Mouse (Mus musculus) liver, postnatal 0 days (tissue): Measurements from ENCODE around the gene Lrrc47. TPM values are rescaled to one million over a fixed set of nuclear protein-coding genes. Genes with fewer than 3 reads are reported as not detected.

Source experiments
- ATAC-seq: fragments of 200-750 bp; cut with Nextera tagmentation; 2 replicates; pipeline ENCODE4 v1.8.0; 2017; ENCODE audit warnings: mild to moderate bottlenecking, moderate library complexity
- DNase-seq: peaks from one replicate; pipeline ENCODE4 v3.0.0-alpha.2; 2016
- H3K27ac ChIP-seq: fragments of 300-500 bp; sonication (generic); 2 replicates; pipeline ENCODE4 v1.5.1; 2014; ENCODE audit warnings: antibody characterized with exemption, moderate library complexity, mild to moderate bottlenecking, low read depth
- H3K27me3 ChIP-seq: fragments of 300-500 bp; sonication (generic); 2 replicates; pipeline ENCODE4 v1.6.1; 2014; ENCODE audit warnings: low read length, control low read depth, mixed read lengths; ENCODE audit not compliant: insufficient read depth
- H3K36me3 ChIP-seq: fragments of 300-500 bp; sonication (generic); replicated peaks from 2 replicates; pipeline ENCODE4 v1.6.1; 2014; ENCODE audit warnings: mild to moderate bottlenecking, control low read depth, low read length, moderate library complexity, mixed read lengths; ENCODE audit not compliant: insufficient read depth
- H3K4me1 ChIP-seq: fragments of 300-500 bp; sonication (generic); 2 replicates; pipeline ENCODE4 v1.6.1; 2014; ENCODE audit warnings: antibody characterized with exemption, mild to moderate bottlenecking, control low read depth; ENCODE audit not compliant: insufficient read depth
- H3K4me2 ChIP-seq: fragments of 300-500 bp; sonication (generic); 2 replicates; pipeline ENCODE4 v1.6.1; 2014; ENCODE audit warnings: low read depth, mild to moderate bottlenecking, low read length, moderate library complexity, mixed read lengths
- H3K4me3 ChIP-seq: fragments of 300-500 bp; sonication (generic); 2 replicates; pipeline ENCODE4 v1.5.1; 2014; ENCODE audit warnings: low read depth, low read length
- H3K9ac ChIP-seq: fragments of 300-500 bp; sonication (generic); replicated peaks from 2 replicates; pipeline ENCODE4 v1.6.1; 2014; ENCODE audit warnings: mild to moderate bottlenecking, moderate library complexity
- H3K9me3 ChIP-seq: fragments of 300-500 bp; sonication (generic); 2 replicates; pipeline ENCODE4 v1.6.1; 2016; ENCODE audit warnings: mild to moderate bottlenecking, control low read depth, low read length, mixed read lengths
- CTCF ChIP-seq: sonication (generic); IDR thresholded peaks from 2 replicates; pipeline ENCODE4 v1.5.1; 2016; ENCODE audit warnings: antibody characterized with exemption, low read depth
- EP300 ChIP-seq: IDR thresholded peaks from 2 replicates; pipeline ENCODE4 v1.6.1; 2016; ENCODE audit warnings: antibody characterized with exemption, low read depth, mild to moderate bottlenecking
- WGBS: fragments of 180-500 bp; shearing (Covaris S2); extraction: QIAGEN DNeasy Blood & Tissue Kit; methylation state at CpG from one replicate; pipeline ENCODE4 v1.1.7; 2014; ENCODE audit not compliant: insufficient replicate concordance; 5-methylcytosine and 5-hydroxymethylcytosine counted together
- polyA plus RNA-seq: library from polyadenylated mRNA; unstranded; fragments of >200 nt; fragmentation: Nextera tagmentation; extraction: Ambion mirVana; gene quantifications from 2 replicates; pipeline ENCODE4 v1.2.1, GENCODE M21; 2015

The Lrrc47 gene
- polyA plus RNA-seq, 1 experiment from 2014 or later = 9.4 TPM

DNA sequence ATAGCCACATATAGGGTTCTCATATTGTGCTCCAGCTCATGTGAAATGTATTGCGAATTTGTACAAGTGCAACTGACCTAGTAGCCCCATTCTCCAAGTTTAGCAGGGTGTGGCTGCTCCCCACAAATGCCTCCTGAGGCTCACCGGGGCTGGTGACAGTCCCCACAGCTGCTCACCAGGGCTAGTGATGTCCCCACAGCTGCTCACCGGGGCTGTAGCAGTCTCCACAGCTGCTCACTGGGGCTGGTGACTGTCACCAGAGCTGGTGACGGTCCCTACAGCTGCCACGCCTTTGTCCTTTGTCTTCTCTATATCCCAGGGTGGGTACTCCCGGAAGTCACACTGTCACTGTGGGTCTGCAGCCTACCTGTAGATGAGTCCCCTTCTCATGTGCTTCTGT, 5.3 kb upstream of the Lrrc47 start:
- Histone ChIP-seq H3K4me1 (peaks cover 2% of the 10 kb centered on the region; the same call in 1 of the 2 replicates), H3K27ac (no peak overlapping the region), H3K27me3 (no peaks in the 10 kb centered on the region), H3K9ac (no peak overlapping the region), H3K9me3 (no peaks in the 10 kb centered on the region), H3K4me3 (no peak overlapping the region), H3K36me3 (peaks cover 21% of the 10 kb centered on the region), H3K4me2 (no peak overlapping the region)
- ATAC-seq = no peak
- TF ChIP-seq CTCF (no peak), EP300 (no peak)
- WGBS = 84% methylated on average over 6 of the region's 6 CpGs
- no peak for DNase-seq

DNA sequence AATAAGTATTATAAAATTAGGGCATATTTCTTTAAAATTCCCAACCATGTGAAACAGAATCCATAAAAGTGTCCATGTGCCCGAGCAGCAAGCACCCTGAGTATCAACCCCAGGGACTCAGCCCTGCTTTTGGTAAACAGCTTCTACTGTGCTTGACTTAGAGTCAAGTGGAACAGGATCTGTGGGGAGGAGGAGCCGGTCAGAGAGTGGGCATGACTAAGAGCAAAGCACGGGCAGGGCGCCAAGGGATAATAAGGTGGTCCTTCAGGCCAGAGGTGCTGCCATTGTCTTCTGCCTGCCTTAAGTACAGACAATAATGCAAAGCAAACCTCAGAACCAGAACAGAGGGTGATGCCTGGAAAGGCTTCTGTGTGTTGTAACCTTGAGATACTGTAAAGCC, 3.8 kb upstream of the Lrrc47 start:
- no peak overlapping the region for H3K27ac ChIP-seq
- 76% methylated on average over 4 of the region's 4 CpGs for WGBS
- DNase-seq = no peak
- H3K9ac ChIP-seq = no peak overlapping the region
- no peak for ATAC-seq
- peaks cover 7% of the 10 kb centered on the region for H3K4me1 ChIP-seq
- no peak overlapping the region for H3K4me2 ChIP-seq
- H3K9me3 ChIP-seq = no peaks in the 10 kb centered on the region
- no peak overlapping the region for H3K4me3 ChIP-seq
- no peak for TF ChIP-seq EP300
- H3K36me3 ChIP-seq = peaks cover 17% of the 10 kb centered on the region
- H3K27me3 ChIP-seq = no peaks in the 10 kb centered on the region

DNA sequence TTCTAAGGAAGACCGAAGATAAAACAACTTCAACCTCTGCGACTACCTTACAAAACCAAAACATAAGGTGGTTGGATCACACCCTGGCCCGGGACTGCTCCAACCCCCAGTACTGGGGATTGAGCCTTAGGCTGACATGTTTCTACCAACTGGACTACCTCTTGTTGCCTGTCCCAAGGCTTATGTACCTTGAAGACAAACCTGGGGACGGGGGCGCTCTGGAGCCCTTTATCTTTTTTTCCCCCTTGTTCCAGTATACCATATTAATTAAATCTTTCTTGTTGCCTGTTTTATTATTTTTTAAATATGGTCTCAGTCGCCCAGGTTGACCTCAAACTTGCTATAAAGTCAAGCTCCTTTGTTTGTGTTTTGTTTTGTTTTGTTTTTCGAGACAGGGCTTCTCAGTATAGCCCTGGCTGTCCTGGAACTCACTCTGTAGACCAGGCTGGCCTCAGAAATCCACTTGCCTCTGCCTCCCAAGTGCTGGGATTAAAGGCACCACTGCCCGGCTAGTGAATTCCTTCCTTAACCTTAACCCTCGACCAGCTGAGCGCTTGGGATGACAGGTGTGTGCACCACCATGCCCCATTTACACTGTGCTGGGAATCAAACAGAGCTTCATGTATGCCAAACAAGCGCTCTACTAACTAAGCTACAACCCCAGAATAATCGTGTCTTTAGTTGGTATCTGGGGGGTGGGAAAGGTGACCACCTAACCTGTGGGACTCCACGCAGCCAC, 455 bp upstream of the Lrrc47 start:
- Histone ChIP-seq H3K27ac (no peak overlapping the region; the same call in 1 of the 2 replicates), H3K4me1 (peaks cover 18% of the 10 kb centered on the region), H3K27me3 (no peaks in the 10 kb centered on the region), H3K9me3 (no peaks in the 10 kb centered on the region), H3K4me2 (peak overlapping the region; percentile 96), H3K36me3 (peaks cover 14% of the 10 kb centered on the region), H3K9ac (peak overlapping the region; percentile 95), H3K4me3 (peak overlapping the region; percentile 91)
- 29% methylated on average over 13 of the region's 13 CpGs for WGBS
- peak; percentile 47 for ATAC-seq
- no peak for DNase-seq
- TF ChIP-seq CTCF (no peak), EP300 (no peak)

DNA sequence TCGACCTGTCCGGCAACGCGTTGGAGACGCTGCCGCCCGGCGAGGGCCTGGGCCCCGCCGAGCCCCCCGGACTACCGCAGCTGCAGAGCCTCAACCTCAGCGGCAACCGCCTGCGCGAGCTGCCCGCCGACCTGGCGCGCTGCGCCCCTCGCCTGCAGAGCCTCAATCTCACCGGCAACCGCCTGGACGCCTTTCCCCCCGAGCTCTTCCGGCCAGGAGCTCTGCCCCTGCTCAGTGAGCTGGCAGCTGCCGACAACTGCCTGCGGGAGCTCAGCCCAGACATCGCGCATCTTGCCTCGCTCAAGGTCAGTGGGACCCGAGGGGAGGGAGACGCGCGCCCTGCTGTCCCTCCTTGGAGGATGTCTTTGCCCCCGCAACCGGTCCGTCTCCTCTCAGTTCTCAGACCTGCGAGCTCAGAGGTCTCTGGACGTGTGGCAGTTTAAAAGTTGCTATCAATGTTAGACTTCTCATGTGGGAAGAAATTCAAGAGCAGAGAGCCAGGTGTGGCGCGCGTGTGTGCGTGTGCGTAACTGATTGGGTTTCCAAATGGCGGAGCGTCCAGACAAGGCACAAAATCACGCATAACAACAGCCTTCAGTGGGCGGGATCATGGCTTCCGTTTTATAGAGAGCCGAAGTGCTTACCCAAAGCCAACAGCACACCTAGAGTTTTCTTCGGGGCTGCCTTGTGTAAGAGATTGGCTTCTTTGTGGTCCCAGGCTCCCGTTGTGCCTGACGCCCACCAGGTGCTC, 776 bp downstream of the Lrrc47 start:
- DNase-seq (peak; percentile 30), ATAC-seq (peak; percentile 3; the same call in 1 of the 2 replicates)
- H3K9ac ChIP-seq = peak overlapping the region; percentile 95

DNA sequence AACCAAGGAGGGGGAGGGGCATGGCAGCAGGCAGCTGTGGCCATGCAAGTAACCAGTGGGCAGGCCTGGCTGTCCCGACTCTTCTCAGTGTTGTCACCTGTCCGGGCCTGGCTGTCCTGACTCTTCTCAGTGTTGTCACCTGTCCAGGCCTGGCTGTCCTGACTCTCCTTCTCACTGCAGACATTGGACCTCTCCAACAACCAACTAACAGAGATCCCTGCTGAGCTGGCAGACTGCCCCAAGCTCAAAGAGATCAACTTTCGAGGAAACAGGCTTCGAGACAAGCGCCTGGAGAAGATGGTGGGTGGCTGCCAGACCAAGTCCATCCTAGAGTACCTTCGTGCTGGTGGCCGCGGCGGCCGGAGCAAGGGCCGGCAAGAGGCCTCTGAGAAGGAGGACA, 3.9 kb downstream of the Lrrc47 start:
- H3K4me2 ChIP-seq = no peak overlapping the region
- ATAC-seq (no peak), DNase-seq (no peak)
- H3K9ac ChIP-seq = no peak overlapping the region
- TF ChIP-seq CTCF (no peak), EP300 (no peak)
- H3K27me3 ChIP-seq = no peaks in the 10 kb centered on the region
- peaks cover 18% of the 10 kb centered on the region for H3K4me1 ChIP-seq
- no peak overlapping the region for H3K27ac ChIP-seq
- H3K9me3 ChIP-seq = no peaks in the 10 kb centered on the region
- peaks cover 43% of the 10 kb centered on the region for H3K36me3 ChIP-seq
- H3K4me3 ChIP-seq = no peak overlapping the region
- WGBS = 92% methylated on average over 11 of the region's 11 CpGs

More for the DNA sequence above, 776 bp downstream of the Lrrc47 start:
- WGBS = 2% methylated on average over 50 of the region's 55 CpGs
- H3K27me3 ChIP-seq = no peaks in the 10 kb centered on the region
- H3K4me2 ChIP-seq = peak overlapping the region; percentile 96
- TF ChIP-seq CTCF = no peak
- no peak for TF ChIP-seq EP300
- peaks cover 18% of the 10 kb centered on the region for H3K4me1 ChIP-seq
- peak overlapping the region; percentile 91 for H3K4me3 ChIP-seq
- H3K9me3 ChIP-seq = no peaks in the 10 kb centered on the region
- peak overlapping the region; percentile 78 for H3K27ac ChIP-seq
- H3K36me3 ChIP-seq = peaks cover 17% of the 10 kb centered on the region

DNA sequence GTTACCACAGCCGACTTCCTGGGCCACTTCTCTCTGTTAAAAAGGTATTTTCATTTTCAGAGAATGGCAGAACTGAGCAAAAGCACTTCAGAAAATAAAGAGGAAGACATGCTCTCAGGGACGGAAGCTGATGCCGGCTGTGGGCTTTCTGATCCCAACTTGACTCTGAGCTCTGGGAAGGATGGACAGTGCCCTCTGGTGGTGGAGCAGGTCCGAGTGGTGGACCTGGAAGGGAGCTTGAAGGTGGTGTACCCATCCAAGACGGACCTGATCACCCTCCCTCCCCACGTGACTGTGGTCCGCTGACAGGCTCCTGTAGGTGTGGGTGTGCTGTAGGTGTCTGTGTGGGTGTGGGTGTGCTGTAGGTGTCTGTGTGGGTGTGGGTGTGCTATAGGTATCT, 8.0 kb downstream of the Lrrc47 start:
- TF ChIP-seq CTCF (peak; percentile 82), EP300 (no peak)
- WGBS = 64% methylated on average over 7 of the region's 7 CpGs
- H3K4me1 ChIP-seq = peaks cover 14% of the 10 kb centered on the region
- no peaks in the 10 kb centered on the region for H3K9me3 ChIP-seq
- peak; percentile 73 for DNase-seq
- H3K4me2 ChIP-seq = no peak overlapping the region
- H3K9ac ChIP-seq = no peak overlapping the region
- H3K36me3 ChIP-seq = peaks cover 68% of the 10 kb centered on the region
- no peak overlapping the region for H3K27ac ChIP-seq
- no peak overlapping the region for H3K4me3 ChIP-seq
- no peak for ATAC-seq
- no peaks in the 10 kb centered on the region for H3K27me3 ChIP-seq
